Mouse (Mus musculus): Measurements from ENCODE around the gene Ifnlr1. TPM values are rescaled to one million over a fixed set of nuclear protein-coding genes. Genes with fewer than 3 reads are reported as not detected.

Ifnlr1 gene
- polyA plus RNA-seq, 1 experiment, result 3.9 TPM

DNA sequence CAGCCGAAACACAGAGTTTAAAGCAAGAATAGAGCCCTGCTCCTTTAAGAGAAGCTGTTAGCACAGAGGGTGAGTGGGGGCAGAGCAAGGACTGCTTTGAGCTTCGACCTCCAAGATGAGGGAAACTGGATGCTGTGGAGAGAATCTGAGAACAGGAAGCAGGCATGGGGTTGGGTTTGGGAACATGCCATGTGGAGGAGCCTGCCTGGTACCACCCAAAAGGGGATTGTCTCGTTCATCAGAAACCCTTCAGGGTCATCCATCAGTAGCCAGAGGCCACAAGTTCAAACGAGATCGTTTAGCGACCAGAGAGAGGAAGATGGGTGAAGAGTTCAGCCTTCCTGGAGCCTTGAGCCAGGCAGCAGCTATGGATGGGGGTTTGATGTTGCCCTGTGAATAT is 57.4 kb downstream of the Ifnlr1 start:
- no peak for DNase-seq (ENCODE audit: low read depth)

DNA sequence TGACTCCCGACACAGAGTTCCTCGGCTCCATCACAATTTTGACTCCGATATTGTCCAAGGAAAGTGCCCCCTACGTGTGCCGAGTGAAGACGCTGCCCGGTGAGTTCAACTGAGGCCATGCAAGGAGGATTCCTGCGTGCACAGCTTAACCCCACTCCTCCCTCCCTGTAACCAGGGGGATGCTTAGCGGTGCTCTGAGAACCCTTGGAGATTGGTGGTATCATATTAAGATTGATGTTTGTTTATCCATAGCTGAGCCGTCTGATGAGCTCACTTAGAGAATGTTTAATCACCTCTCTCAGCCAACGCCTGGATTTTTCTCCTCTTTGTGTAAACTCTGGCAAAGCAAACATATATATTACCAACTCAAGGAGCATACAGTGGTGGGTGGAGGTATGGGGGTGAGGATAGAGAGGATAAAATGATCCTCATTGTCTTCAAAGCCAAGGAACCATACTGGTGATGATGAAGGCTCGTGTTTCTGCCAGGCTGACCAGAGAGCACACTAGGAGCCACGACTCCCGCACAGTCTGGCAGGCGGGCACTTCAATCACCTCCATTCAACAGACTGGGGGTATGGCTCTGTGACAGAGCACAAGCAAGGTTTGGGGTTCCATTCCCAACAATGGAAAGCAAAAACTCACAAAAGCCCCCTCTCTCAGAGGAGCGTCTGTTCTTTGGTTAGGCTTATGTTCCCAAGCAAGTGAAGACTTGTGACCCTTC is 58.8 kb downstream of the Ifnlr1 start:
- DNase-seq (ENCODE audit: low read depth), result no peak

DNA sequence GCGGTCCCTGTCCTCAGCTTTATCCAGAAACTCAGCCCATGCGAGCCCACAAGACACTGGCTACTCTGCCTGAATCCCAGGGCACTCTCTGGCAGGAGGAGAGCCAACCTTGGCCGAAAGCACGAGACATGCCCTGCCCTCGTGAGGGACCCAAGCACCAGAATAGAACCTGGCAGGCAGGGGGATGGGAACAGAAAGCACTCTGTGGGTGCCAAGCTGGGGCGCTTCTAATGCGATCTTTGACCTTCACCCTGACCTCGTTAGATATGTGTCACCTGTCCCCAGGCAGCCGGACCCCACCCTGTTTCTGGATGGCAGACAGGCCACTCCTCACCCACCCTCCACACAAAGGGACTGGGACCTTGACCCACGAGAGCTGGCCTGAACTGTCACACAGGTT is 59.5 kb downstream of the Ifnlr1 start:
- DNase-seq (ENCODE audit: low read depth), result no peak

DNA sequence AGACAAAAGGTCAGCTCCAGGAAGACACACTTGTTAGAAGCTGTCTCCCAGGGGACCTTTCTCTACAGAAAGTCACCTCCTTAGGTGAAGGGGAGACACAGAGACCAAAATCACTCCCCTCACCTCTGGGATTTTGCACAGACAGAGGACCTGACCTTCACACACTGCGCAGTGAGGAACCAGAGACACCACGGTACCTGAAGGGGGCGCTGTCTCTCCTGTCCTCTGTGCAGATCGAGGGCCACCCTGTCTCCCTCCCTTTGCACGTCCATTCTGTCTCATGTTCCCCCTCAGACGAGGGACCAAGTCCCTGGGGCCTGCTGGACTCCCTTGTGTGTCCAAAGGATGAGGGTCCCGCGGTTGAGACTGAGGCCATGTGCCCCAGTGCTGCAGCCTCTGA is 64.8 kb downstream of the Ifnlr1 start:
- DNase-seq (ENCODE audit: low read depth), result no peak

DNA sequence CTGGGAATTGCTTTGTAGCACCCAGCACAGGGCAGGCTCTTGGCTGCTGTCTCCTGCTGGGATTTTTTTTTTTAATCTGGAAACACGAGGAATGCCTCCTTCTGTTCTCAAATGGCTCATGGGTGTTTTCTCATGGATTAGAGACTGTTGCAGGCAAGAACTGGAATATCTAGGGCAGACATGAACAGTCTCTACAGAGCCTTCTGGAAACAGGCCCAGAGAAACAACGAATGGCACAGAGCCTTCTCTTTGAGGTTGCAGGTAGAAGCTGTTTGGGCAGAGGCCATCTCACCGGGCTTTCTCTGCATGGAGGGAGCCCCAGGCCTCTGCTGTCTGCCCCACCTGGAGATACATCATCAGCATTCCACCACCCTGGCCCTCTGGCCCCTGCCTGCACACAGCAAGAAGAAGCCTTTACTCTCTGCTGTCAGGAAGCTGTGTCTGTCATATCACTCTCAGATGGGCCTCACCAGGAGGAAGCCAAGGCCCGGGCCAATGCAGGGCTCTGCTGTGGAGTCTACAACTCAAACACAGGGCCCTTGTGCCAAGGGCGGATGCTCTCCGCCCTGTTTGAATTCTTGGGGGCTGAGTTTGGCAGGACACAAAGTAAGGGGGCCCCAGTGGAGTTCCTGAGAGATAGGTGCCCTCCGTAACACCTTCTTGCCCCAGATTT is 66.2 kb downstream of the Ifnlr1 start:
- DNase-seq (ENCODE audit: low read depth), result peak; percentile 88

DNA sequence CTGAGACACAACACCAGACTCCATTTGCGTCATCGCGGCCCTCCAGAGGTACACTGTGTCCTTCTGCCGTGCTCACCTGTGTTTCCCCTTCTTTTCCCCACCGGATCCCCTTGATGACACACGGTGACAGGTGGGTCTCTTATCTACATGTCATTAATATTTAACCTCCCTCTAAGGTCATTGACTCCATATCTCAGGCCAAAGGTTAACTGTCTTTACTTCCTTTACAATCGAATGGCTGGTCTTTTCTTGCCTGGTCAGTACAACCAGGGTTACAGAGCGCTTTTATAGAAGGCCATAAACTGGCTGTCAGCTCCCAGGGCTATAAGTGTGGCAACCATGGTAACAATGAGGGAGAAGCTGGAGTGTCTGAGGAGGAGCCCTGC is 66.7 kb downstream of the Ifnlr1 start:
- DNase-seq (ENCODE audit: low read depth), result no peak

Other genes with a start within 250 kb of the Ifnlr1 start
- 0.49 and 0.90 TPM in 2 replicates for gene Stpg1, start 191.5 kb upstream of the Ifnlr1 start, polyA plus RNA-seq (2012; rRNA removed)
- 11.7 and 14.2 TPM in 2 replicates for gene Nipal3, start 191.2 kb upstream of the Ifnlr1 start, polyA plus RNA-seq (2012; rRNA removed)
- gene Grhl3, start 112.7 kb upstream of the Ifnlr1 start, polyA plus RNA-seq (2012; rRNA removed), result not detected in 2 replicates
- 0.57 and 0.96 TPM in 2 replicates for gene Il22ra1, start 41.9 kb downstream of the Ifnlr1 start, polyA plus RNA-seq (2012; rRNA removed)
- 0.67 and 1.1 TPM in 2 replicates for gene Myom3, start 73.4 kb downstream of the Ifnlr1 start, polyA plus RNA-seq (2012; rRNA removed)
- gene Srsf10, start 169.5 kb downstream of the Ifnlr1 start, polyA plus RNA-seq (2012; rRNA removed), result 61.3 and 69.8 TPM in 2 replicates
- 32.1 and 37.5 TPM in 2 replicates for gene Pnrc2, start 187.6 kb downstream of the Ifnlr1 start, polyA plus RNA-seq (2012; rRNA removed)
- gene Cnr2, start 209.1 kb downstream of the Ifnlr1 start, polyA plus RNA-seq (2012; rRNA removed), result 1.4 and 1.7 TPM in 2 replicates
- gene Fuca1, start 234.4 kb downstream of the Ifnlr1 start, polyA plus RNA-seq (2012; rRNA removed), result 111 and 134 TPM in 2 replicates